Mouse (Mus musculus) bone marrow, adult 2 months (tissue): ENCODE data around the gene Olfr1348. TPM values are rescaled to one million over a fixed set of nuclear protein-coding genes. Genes with fewer than 3 reads are reported as not detected.
A peak's percentile ranks its signal among the peaks of the same experiment; 100 is the strongest.
"Not testable (repeated sequence)": the region's sequence is repeated elsewhere in the genome, so short reads cannot be mapped to it uniquely, and the experiment has no call there.

Source experiments
- H3K27ac ChIP-seq: fragments of 200-500 bp; 2 replicates; pipeline ENCODE4 v1.5.1; 2012; ENCODE audit warnings: low read depth, mild to moderate bottlenecking, control low read depth, inconsistent platforms, low read length; ENCODE audit not compliant: control insufficient read depth, poor library complexity, insufficient read depth
- H3K4me1 ChIP-seq: fragments of 200-500 bp; 2 replicates; pipeline ENCODE4 v1.6.1; 2011; ENCODE audit warnings: low read length; ENCODE audit not compliant: control insufficient read depth, insufficient read depth
- H3K4me3 ChIP-seq: fragments of 200-500 bp; replicated peaks from 2 replicates; pipeline ENCODE3; 2011; ENCODE audit warnings: mild to moderate bottlenecking, low read depth, low read length, control low read depth; ENCODE audit not compliant: control insufficient read depth
- CTCF ChIP-seq: fragments of 200-500 bp; IDR thresholded peaks from 2 replicates; pipeline ENCODE4 v1.5.1; 2011; ENCODE audit warnings: low read length, control low read depth; ENCODE audit not compliant: control insufficient read depth, insufficient read depth
- POLR2A ChIP-seq: fragments of 200-500 bp; IDR thresholded peaks from 2 replicates; pipeline ENCODE4 v1.6.1; 2011; ENCODE audit warnings: low read depth, mild to moderate bottlenecking, control low read depth, low read length, borderline replicate concordance; ENCODE audit not compliant: control insufficient read depth
- WGBS: fragments of 180-500 bp; shearing (Covaris S2); methylation state at CpG from one replicate; pipeline ENCODE4 v1.1.7; 2018; 5-methylcytosine and 5-hydroxymethylcytosine counted together
- polyA plus RNA-seq: library from polyadenylated mRNA; stranded (reverse); fragments of >200 nt; gene quantifications from 2 replicates; pipeline ENCODE4 v1.2.4, GENCODE M21; 2011; ENCODE audit warnings: low replicate concordance; ENCODE audit not compliant: missing spikeins, insufficient read depth, insufficient read length

The Olfr1348 gene
- not detected in 2 replicates for polyA plus RNA-seq

- 97% methylated on average over 1 of the region's 1 CpGs for WGBS
- Histone ChIP-seq H3K27ac (no peak within 1 kb of the TSS), H3K4me1 (no peaks in the 10 kb centered on the region; the same call in 1 of the 2 replicates), H3K4me3 (no peak within 1 kb of the TSS)
- TF ChIP-seq CTCF (no peak), POLR2A (no peak)
These were observed at the start of gene Olfr1348 for GRCm38 (mm10) chr7:6508648-6509047. Gene Olfr1348, minus strand, starts transcription at chr7:6508748.

- Histone ChIP-seq H3K27ac (no peak overlapping the region), H3K4me1 (no peaks in the 10 kb centered on the region), H3K4me3 (no peak overlapping the region)
- 63% methylated on average over 5 of the region's 5 CpGs for WGBS
- TF ChIP-seq CTCF (peak; percentile 41), POLR2A (no peak)
These were observed 17.6 kb upstream of the Olfr1348 start for GRCm38 (mm10) chr7:6526141-6526540.

GRCm38 (mm10) chr7:6525001-6525400, 16.5 kb upstream of the Olfr1348 start:
- WGBS, result 47% methylated on average over 3 of the region's 3 CpGs
- no peak overlapping the region for H3K4me3 ChIP-seq
- TF ChIP-seq CTCF (no peak), POLR2A (no peak)
- H3K4me1 ChIP-seq, result no peaks in the 10 kb centered on the region
- H3K27ac ChIP-seq, result no peak overlapping the region

- TF ChIP-seq POLR2A, result no peak
- TF ChIP-seq CTCF, result no peak
- H3K4me1 ChIP-seq, result no peaks in the 10 kb centered on the region
- H3K4me3 ChIP-seq, result no peak within 1 kb of the TSS
- WGBS, result 81% methylated on average over 5 of the region's 5 CpGs
- H3K27ac ChIP-seq, result no peak within 1 kb of the TSS
These were observed 14.3 kb upstream of the Olfr1348 start, which contains the start of gene Olfr1349 for GRCm38 (mm10) chr7:6522850-6523249. Gene Olfr1349, minus strand, starts transcription at chr7:6522950.

DNA sequence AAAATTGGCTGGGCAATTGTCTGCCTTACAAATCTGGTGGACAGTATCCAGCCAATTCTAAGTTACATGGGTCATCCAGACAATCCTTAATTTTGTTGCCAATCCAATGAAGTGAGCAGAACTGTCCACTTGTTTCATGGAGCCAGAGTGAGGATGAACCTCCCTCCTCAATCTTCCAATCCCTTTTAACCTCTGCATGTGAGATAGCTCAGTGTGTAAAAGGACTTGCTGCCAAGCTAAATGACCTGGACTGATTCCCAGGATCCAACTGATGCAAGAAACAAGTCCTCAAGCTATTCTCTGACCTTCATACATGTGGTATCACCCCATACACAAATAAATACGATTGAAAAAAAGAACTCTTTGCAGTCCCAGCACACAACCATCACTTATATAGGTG, 13.1 kb upstream of the Olfr1348 start:
- Histone ChIP-seq H3K4me3 (no peak overlapping the region), H3K27ac (no peak overlapping the region), H3K4me1 (no peaks in the 10 kb centered on the region)
- no peak for TF ChIP-seq CTCF
- TF ChIP-seq POLR2A, result no peak
- 18% methylated on average over 1 of the region's 1 CpGs for WGBS

DNA sequence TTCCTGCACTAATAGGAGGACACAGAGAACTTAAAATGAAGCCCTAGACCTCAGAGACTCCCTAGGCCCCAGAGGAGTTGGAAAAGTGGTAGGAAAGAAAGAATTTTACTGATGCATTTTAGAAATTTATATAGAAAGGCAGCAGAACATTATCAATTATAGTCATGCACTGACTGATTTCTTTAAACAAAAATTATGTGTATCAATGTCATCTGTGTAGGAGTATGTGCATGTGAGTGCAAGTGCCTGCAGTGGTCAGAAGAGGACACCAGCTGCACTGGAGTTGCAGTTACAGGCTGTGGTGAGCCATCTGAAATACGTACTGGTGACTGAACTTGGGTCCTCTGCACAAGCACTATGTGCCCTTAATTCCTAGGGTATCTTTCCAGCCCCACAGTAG, 8.9 kb downstream of the Olfr1348 start, which contains the start of gene Olfr1347:
Gene Olfr1347 (minus strand): TSS at position 101 of the 400 bp plus-strand sequence.
- H3K27ac ChIP-seq, result no peak within 1 kb of the TSS
- no peak within 1 kb of the TSS for H3K4me3 ChIP-seq
- 41% methylated on average over 1 of the region's 1 CpGs for WGBS
- no peak for TF ChIP-seq CTCF
- TF ChIP-seq POLR2A, result no peak
- no peaks in the 10 kb centered on the region for H3K4me1 ChIP-seq

DNA sequence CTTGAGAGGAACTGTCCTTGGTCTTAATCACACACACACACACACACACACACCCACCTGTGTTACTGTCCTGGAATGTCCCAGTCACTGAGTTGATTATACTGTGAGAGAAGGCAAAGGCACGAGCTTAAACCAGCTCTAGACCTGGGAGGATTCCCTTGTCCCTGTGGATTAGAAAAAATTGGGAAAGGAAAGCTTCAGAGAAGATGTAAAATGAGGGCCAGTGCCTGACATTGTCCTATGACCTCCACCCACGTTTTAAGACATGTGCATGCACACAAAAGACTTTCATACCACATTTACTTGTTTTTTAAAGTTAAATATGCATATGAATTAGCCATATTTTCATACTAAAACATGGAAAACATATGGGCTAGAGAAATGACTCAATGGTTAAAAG, 21.7 kb downstream of the Olfr1348 start, which contains the start of gene Olfr5:
Gene Olfr5 (minus strand): TSS at position 101 of the 400 bp plus-strand sequence.
- 15% methylated on average over 2 of the region's 2 CpGs for WGBS
- TF ChIP-seq POLR2A (no peak), CTCF (no peak)

DNA sequence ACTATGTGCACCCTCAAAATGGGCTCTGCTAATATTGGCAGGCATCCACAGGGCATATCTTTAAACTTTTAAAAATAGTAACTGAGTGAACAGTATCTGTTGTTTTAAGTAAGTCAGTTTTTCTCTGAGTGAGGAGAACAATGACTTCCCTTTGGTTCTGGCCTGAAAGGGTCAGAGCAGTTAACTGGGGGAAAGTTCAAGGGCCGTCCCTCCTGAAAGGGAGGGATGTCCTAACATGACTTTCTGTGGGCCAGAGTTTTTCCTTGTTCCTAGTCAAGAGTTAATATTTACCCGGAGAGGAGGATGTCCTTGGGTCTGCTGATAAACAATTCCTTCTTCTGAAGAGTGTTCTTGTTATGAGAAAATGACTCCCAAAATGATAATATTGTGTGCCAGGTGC, 30.9 kb downstream of the Olfr1348 start:
- not testable (repeated sequence) for H3K27ac ChIP-seq, H3K4me1 ChIP-seq, H3K4me3 ChIP-seq
- WGBS, result 72% methylated on average over 2 of the region's 2 CpGs

More for the DNA sequence above, 21.7 kb downstream of the Olfr1348 start, which contains the start of gene Olfr5:
- H3K27ac ChIP-seq, result no peak within 1 kb of the TSS
- H3K4me3 ChIP-seq, result no peak within 1 kb of the TSS
- no peaks in the 10 kb centered on the region for H3K4me1 ChIP-seq

- Histone ChIP-seq H3K4me1 (no peaks in the 10 kb centered on the region), H3K4me3 (no peak within 1 kb of the TSS)
These were observed 41.6 kb downstream of the Olfr1348 start, which contains the start of gene Olfr1346 for GRCm38 (mm10) chr7:6466951-6467350. Gene Olfr1346, plus strand, starts transcription at chr7:6467101.

More at GRCm38 (mm10) chr7:6466951-6467350, 41.6 kb downstream of the Olfr1348 start, which contains the start of gene Olfr1346:
- TF ChIP-seq POLR2A (no peak), CTCF (no peak)
- H3K27ac ChIP-seq, result no peak within 1 kb of the TSS
